Mouse (Mus musculus) urinary bladder, postnatal 4 days (tissue): ENCODE measurements around the gene Rbm5.

Experiments used
- DNase-seq, 2 experiments: peaks; one replicate each; pipeline ENCODE4 v3.0.0; 2021 to 2022; ENCODE audit warnings: low spot score in 2 of 2

Rbm5 gene

DNA sequence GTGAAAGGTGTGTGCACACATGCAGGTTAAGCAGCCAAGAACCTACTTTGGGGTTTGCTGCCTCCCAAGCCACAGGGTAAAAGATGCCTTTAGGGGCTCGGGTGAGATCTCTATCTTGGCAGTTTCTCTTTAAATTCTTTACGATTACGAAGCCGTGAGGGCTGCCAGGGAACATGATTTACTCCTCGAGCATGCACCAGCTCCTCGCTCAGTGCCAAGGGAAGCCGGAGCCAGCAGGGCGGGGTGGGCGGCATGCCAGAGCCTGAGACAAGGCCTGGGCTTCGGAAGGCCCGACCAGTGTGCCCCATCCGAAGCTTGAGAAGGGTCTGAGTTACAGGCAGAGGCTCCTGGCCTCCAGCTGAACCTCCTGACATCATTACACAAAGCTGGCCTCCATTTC lies 69.2 kb downstream of the Rbm5 start:
- DNase-seq: peak; percentile 83 to 94

DNA sequence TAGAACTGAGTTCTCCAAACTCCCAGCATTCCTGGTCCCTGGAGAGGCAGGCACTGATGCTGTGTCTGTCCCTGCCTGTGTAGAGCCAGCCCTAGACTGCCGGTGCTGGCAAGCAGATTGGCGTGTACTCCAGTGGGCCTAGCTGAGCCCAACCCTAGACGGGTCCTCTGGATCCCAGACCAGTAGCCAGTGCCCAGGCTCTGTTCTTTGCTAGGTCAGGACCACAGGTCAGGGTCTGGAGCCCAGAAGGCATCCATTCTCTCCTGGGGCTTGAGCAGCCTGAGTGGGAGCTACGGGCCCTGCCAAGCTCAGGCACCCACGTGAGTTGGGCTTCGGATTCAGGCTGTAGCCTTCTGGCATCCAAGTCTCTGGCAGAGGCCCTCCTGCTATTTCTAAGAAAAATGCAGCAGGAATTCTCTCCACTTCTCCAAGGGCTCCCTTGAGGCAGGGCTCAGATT lies 70.7 kb downstream of the Rbm5 start:
- peak in 1 of 2 experiments; percentile 61 for DNase-seq

DNA sequence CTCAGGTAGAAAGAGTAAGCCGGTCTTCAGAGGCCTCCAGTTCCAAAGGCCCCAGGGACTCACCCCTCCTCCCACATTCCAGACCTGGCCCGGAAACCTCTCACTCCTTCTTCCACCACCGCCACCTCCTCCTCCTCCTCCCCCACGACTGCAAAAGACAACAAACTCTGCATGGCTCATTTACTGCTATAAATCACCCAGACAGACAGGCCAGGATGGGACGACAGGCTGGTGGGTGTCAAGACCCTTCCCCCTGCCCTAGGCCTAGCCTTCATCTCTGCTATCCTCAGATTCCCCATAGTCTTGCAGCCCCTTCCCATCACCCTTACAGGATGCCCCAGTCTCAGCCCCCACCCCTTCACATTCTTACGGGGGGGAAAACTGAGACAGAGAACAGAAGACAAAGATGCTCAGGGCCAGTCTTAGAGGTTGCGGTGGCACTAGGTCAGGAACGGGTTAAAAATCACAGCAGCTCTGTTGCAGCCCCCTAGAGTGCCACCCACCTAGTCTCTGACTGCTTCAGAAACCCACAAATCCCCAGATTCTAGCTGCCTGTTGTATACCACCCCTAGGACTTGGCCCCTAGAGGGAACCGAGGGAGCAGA lies 71.3 kb downstream of the Rbm5 start:
- DNase-seq: no peak

DNA sequence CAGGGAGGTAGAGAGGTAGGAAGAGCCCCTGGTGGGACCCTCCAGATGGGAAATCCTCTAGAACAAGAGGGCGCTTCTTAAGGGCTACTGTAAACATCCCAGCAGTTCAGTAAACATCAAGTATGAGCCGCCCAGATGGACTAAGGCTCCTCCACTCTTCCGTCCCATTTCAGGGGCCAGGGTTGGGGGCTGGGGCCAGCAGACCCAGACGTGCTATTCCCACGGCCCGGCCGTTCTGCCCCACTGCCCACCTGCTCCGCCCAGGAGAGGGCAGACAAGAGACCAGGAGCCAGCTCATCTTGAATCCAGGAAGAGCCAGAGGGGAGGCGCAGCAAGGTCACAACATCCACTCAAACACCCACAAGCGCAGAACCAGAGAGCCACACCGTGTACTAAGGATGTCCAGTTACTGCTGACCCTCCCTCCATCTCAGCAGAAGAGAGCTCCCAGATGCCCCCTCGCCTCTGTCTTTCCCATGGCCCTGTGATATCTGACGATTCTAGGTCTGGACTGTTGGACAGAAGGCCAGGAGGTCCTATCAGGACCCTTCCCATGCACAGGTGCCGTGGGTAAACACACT lies 72.1 kb downstream of the Rbm5 start:
- DNase-seq: no peak

DNA sequence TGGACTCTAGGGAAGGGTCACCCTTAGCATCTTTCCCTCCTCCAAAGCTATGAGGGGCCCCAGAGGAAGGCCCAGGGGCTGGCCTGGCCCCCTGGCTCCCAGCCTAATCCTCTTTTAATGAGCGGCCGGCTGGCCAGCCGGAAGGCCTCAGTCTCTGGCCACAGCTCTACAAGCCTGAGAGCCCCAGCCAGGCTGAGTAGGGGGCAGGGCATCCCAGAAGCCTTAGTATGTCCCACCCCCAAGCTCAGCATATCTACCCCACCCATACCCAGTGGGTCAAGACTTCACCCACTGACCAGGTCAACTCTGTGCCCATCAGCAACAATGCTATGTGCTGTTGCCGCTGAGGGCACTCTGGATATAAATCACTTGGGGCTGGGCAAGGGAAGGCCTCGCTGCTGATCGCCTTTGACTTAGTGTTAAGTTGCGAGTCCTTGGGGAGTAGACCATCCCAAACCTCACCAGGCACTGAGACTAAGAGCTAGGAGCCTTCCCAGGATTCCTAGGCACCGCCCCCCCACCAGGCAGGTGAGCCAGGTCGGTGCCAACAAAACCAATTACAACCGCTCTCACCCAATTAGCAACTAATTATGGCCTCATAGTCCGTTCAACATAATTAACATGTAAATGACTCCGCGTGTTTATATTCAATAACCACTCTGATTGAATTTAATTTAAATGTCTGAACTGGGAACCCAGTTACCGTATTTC lies 72.8 kb downstream of the Rbm5 start:
- peak in 1 of 2 experiments; percentile 52 for DNase-seq

DNA sequence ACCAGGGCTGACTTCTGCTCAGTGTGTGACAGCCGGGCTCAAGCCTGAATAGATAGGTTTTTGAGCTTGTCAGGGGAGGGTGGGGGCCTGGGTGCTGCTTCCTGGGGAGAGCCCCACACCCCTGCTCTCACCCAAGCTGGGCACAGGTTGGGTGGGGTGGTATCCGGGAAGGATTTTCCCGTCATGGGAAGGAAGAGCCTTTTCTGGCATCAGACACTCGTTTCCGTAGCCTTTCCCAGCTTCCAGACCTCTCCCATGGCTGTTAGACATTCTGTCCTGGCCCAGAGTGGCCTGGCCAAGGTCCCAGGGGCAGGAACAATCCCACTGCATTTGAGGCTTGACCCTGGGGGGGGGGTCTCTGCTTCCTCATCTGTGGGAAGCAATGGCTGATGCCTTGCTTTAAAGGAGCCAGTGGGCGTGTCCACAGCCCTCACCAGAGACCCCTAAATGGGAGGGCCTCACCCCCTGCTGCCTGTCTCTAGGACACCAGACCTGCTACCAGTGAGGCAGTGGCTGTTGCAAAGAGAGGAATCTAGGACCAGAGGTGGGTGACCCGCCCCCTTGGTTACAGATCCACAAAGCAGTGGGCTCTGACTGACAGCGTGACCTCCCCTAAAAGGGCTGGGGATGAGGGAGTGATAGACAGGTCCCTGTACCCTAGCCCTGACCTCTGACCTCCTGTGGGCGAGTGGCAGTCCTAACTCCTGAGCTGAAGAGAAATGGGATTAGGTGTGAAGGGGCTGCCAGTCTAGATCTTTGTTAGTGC lies 73.8 kb downstream of the Rbm5 start:
- no peak for DNase-seq

DNA sequence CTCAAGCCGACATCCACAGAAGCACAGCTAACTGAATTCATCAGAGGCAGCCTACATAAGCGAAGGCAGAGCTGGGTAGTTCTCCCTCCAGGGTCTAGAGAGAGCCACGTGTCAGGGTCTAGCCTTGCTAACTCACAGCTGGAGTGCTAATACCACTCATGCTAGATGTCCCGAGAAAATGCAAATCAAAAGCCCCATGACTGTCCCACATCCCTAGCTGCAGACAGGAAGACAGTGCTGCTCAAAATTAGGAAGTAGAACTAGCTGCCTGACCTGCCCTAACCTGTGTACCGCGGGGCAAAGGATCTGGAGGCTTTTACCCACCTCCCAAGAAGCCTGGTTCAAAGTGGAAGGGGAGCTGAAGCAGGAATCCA lies 74.7 kb downstream of the Rbm5 start:
- DNase-seq: no peak

DNA sequence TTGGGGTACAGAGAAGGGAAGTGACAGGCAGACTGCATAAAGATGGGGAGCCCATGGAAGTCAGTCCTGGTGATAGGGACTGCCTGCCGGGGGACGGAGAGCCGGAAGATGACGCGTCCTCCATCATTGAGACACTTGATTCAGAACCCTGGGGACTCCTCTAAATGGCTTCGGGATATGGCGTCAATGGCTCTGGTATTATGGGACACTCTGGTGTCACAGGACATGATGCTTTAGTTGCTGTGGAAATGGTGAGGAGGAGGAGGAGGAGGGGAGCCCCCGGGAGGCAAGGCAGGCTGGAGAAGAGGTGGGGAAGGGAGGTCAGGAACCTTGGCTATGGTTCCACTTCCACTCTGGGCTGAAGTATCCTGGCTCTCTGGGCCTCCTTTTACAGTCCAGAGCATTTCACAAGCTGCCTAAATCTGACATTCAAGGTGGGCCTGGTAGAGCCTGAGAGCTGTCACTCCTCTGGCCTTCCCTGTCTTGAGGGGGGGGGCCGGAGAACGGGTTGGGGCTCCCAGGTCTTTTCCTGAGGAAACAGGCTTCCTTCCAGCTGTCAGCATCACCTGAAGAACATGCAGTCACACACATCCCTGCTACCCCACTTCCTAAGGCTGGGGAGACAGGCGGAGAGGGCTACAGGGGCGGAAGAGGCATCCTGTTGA lies 75.2 kb downstream of the Rbm5 start:
- DNase-seq: no peak

DNA sequence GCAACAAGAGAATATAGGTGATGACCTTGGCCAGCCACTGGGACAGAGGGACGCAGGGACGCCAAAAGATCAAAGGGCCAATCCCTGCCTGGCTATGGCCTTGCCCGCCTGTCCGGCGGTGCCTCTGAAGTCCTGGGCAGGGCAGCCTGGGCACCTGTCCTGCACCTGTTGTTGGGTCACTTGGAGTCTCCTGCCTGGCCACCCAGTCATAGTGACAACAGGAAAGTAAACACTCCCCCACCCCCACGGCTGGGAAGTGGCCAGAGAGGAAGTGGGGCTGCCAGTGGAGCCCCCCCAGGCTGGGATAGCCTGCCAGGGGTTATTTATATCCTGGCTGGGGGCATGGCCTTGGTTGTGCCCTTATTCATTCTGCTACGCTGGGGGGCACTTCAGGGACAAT lies 76.2 kb downstream of the Rbm5 start:
- DNase-seq: no peak

DNA sequence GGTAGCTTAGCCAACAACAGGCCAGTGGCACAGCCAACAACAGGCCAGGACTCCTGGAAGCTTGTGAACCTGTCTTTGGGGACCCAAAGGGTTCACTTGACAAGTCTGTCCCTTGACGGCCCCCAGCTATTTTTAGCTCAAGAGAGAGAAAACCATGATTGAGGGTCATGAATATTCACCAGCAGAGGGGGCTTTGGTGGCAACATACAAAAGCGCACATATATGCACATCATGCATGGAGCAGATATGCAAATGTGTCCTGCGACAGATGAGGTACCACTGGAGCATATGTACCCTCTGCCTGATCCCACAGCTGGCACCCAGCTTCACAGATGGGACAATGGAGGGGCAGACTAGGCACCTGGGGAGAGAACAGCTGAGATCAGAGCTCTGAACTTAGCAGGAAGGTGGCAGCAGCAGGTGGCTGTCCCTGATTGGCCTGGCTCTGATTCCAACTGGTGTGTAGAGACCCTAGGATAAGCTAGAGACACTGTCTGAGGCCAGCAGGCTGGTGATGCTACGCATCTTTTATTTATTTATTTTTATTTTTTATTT lies 77.3 kb downstream of the Rbm5 start:
- no peak for DNase-seq

DNA sequence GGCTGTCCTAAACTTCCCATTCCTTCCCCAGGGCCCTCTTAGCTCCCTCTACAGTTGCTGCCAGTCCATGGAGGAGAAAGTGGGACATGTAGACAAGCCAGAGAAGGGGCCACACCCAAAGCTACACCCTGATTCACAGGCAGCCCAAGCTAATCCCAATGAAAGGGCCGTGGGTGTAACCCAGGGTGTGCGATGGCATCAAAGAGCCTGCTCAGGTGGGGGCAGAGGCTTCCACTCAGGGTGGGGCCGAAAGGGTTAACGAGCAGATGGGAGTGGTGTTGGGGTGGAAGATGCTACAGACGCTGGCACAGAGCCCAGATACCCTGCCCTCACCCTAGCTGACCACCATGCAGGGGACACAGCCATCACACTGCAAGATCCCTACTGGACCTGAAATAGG lies 78.0 kb downstream of the Rbm5 start:
- DNase-seq: no peak

DNA sequence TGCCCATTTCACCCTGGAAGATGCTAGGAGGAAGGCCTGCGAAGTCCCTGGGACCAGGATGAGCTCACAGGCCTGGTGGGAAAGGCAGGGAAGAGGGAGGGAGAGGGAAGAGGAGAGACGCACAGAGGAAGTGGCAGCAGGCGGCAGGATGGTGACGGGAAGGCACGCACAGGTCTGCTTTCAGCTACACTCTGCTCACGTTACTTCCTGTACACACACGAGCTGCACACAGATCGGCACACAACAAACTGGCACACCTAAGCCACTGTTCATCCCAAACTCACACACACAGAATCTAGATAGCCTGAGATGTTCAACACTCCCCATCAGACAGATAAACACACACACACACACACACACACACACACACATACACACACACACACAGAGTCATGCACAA lies 80.4 kb downstream of the Rbm5 start:
- DNase-seq: no peak
